ENCODE assay signal across 13 mouse cellular contexts in the genomic region with DNA sequence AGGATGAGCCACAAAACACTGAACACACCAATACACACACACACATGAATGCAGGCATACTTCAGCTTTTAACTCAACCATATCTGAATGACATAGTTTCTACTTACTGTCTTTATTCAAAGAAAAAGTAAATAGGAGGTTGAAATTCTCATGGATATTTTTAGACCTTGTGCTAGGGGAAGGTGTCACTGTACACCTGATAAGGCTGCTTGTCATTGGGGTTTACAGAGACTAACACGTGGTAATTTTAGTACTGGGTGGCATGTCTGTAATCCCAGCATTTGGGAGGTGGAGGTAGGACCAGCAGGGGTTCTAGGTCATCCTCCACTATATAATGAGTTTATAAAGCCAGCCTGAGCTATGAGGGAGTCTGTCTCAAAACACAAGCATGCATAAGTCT.
"Had no signal": no experiment of that assay in that cellular context is flagged by ENCODE, and none has a peak within 500 bp of the region (broad histone marks: within the 10 kb centered on the region; RNA-seq: fewer than 3 reads in every experiment).

No protein-coding gene starts in this region.

- DNase-seq: layer of hippocampus, adult 9-11 months; layer of hippocampus, postnatal 36 days; lung, embryonic 14.5 days; lung, postnatal 10 days; lung, postnatal 4 days; right cerebral cortex, adult 18-20 months; right cerebral cortex, postnatal 25 days; thymus, postnatal 14 days had no signal

- H3K27ac ChIP-seq: limb, embryonic 15.5 days; liver, embryonic 12.5 days; midbrain, embryonic 10.5 days; neural tube, embryonic 15.5 days; stomach, postnatal 0 days had no signal

- H3K27me3 ChIP-seq: limb, embryonic 15.5 days had no signal

- H3K9me3 ChIP-seq: limb, embryonic 15.5 days; liver, embryonic 12.5 days; midbrain, embryonic 10.5 days; neural tube, embryonic 15.5 days had no signal

- H3K9ac ChIP-seq: limb, embryonic 15.5 days; liver, embryonic 12.5 days; lung, embryonic 14.5 days; neural tube, embryonic 15.5 days had no signal

- H3K36me3 ChIP-seq: limb, embryonic 15.5 days; liver, embryonic 12.5 days; midbrain, embryonic 10.5 days; neural tube, embryonic 15.5 days had no signal

- H3K4me1 ChIP-seq: limb, embryonic 15.5 days had no signal
